Mouse (Mus musculus) neural tube, embryonic 13.5 days (tissue): ENCODE data around the gene Nkain2. TPM values are rescaled to one million over a fixed set of nuclear protein-coding genes. Genes with fewer than 3 reads are reported as not detected.
"Not testable (repeated sequence)": the region's sequence is repeated elsewhere in the genome, so short reads cannot be mapped to it uniquely, and the experiment has no call there.

Experiments
- ATAC-seq: fragments of 200-750 bp; cut with Nextera tagmentation; 2 replicates; pipeline ENCODE4 v1.8.0; 2017; ENCODE audit warnings: low read depth, mild to moderate bottlenecking, moderate TSS enrichment, moderate library complexity
- H3K27ac ChIP-seq: fragments of 300-500 bp; sonication (generic); replicated peaks from 2 replicates; pipeline ENCODE4 v1.5.1; 2015; ENCODE audit warnings: moderate library complexity, mild to moderate bottlenecking, inconsistent platforms
- H3K27me3 ChIP-seq: fragments of 300-500 bp; sonication (generic); 2 replicates; pipeline ENCODE4 v1.6.1; 2015; ENCODE audit warnings: mild to moderate bottlenecking, inconsistent platforms
- H3K36me3 ChIP-seq: fragments of 300-500 bp; sonication (generic); 2 replicates; pipeline ENCODE4 v1.6.1; 2015; ENCODE audit warnings: mild to moderate bottlenecking, inconsistent platforms
- H3K4me1 ChIP-seq: fragments of 300-500 bp; sonication (generic); replicated peaks from 2 replicates; pipeline ENCODE4 v1.6.1; 2015; ENCODE audit warnings: inconsistent platforms
- H3K4me2 ChIP-seq: fragments of 300-500 bp; sonication (generic); 2 replicates; pipeline ENCODE4 v1.6.1; 2015; ENCODE audit warnings: inconsistent platforms, mild to moderate bottlenecking, moderate library complexity
- H3K4me3 ChIP-seq: fragments of 300-500 bp; sonication (generic); 2 replicates; pipeline ENCODE4 v1.5.1; 2015; ENCODE audit warnings: mild to moderate bottlenecking, inconsistent platforms
- H3K9ac ChIP-seq: fragments of 300-500 bp; sonication (generic); 2 replicates; pipeline ENCODE4 v1.6.1; 2015; ENCODE audit warnings: moderate library complexity, mild to moderate bottlenecking, inconsistent platforms
- H3K9me3 ChIP-seq: fragments of 300-500 bp; sonication (generic); 2 replicates; pipeline ENCODE4 v1.6.1; 2016; ENCODE audit warnings: inconsistent platforms
- WGBS: fragments of 180-500 bp; shearing (Covaris S2); methylation state at CpG from one replicate; pipeline ENCODE4 v1.1.7; 2015; 5-methylcytosine and 5-hydroxymethylcytosine counted together
- polyA plus RNA-seq: library from polyadenylated mRNA; unstranded; fragments of >200 nt; fragmentation: Nextera tagmentation; extraction: Ambion mirVana; gene quantifications from 2 replicates; pipeline ENCODE4 v1.2.1, GENCODE M21; 2015

Nkain2 gene
- polyA plus RNA-seq, 1 experiment from 2014 or later, result 11.2 TPM

DNA sequence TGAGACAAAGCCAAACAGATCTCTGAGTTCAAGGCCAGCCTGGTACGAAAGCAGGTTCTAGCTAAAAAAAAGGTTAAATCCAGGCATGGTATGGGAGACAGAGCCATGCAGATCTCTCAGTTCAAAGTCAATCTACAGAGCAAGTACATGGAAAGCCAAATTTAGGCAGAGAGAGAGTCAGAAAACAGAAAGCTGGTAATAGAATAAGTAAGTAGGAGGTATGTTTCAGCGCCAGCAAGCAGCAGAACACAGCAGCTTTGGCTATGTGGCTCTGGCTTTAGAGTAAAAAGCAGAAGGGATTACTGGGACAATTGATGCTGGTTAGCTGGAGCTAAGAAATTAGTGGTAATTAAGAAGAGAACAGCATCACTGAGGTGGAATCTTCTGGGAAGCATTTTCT, 151.3 kb downstream of the Nkain2 start:
- H3K27me3 ChIP-seq, result no peaks in the 10 kb centered on the region
- H3K9me3 ChIP-seq, result no peaks in the 10 kb centered on the region
- H3K36me3 ChIP-seq, result no peaks in the 10 kb centered on the region
- no peak overlapping the region for H3K4me2 ChIP-seq
- ATAC-seq, result no peak
- H3K9ac ChIP-seq, result no peak overlapping the region
- no peak overlapping the region for H3K4me3 ChIP-seq
- 89% methylated on average over 2 of the region's 2 CpGs for WGBS
- no peak overlapping the region for H3K27ac ChIP-seq
- H3K4me1 ChIP-seq, result no peaks in the 10 kb centered on the region

DNA sequence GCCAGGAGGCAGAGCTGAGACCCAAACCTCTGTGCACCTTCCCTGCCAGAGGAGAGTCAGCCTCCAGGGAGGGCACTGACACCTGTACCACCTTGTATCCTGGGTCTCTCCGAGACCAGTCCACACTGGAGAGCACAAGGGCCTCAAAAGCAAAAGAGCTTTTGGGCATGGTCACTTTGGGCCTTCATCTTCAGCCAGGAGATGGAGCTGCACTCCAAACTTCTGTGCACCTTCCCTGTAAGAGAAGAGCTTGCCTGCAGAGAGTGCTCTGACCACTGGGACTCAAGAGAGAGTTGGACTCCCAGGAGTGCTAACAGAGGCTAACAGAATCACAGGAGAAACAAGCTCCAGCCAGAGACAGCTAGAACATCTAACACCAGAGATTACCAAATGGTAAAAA, 183.7 kb downstream of the Nkain2 start:
- not testable (repeated sequence) for H3K27me3 ChIP-seq, ATAC-seq, H3K27ac ChIP-seq, H3K4me3 ChIP-seq, H3K36me3 ChIP-seq, H3K4me1 ChIP-seq, H3K9me3 ChIP-seq, H3K9ac ChIP-seq, H3K4me2 ChIP-seq
- 83% methylated on average over 1 of the region's 1 CpGs for WGBS

DNA sequence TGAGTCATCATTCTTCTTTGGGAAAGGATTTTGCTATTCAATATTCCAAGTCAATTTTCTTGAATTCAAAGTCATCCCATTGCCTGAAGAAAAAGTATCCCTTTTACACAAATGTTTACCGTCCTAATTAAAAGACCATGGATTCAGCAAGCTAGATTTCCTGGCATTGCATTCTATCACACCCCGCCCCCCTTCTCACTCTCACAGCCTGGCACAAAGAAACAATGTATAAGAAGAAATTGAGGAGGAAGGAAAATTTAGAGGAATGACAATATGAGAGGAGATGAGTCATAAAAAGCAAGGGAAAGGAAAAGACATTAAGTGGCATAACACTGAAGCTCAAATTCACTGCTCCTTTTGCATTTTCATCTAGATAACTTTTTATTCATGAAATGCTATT, 193.6 kb downstream of the Nkain2 start:
- 86% methylated on average over 2 of the region's 2 CpGs for WGBS
- no peaks in the 10 kb centered on the region for H3K27me3 ChIP-seq

DNA sequence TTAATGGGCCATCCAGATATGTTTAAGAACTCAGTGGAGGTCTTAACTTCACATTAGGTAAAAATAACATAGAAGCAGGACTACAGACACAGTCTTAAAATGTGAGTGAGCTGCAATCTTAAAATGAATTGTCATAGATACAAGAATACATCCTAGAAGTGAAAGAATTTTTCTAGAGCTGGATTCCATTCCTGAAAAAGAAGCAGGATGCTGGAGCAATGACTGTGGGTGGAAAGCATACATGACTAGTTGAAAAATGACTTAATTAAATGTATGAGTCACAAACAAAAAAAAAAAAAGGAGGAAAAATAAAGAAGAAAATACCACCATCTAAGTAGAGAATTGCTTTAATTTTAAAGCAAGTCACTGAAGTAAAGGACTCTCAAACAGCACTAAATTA, 205.7 kb downstream of the Nkain2 start:
- Histone ChIP-seq H3K27ac (no peak overlapping the region), H3K4me3 (no peak overlapping the region), H3K9me3 (no peaks in the 10 kb centered on the region), H3K36me3 (no peaks in the 10 kb centered on the region), H3K27me3 (no peaks in the 10 kb centered on the region), H3K4me2 (no peak overlapping the region), H3K9ac (no peak overlapping the region), H3K4me1 (no peaks in the 10 kb centered on the region)
- ATAC-seq, result no peak

More for the DNA sequence above, 193.6 kb downstream of the Nkain2 start:
- Histone ChIP-seq H3K9ac (no peak overlapping the region), H3K27ac (no peak overlapping the region), H3K36me3 (no peaks in the 10 kb centered on the region), H3K4me1 (no peaks in the 10 kb centered on the region), H3K9me3 (no peaks in the 10 kb centered on the region), H3K4me3 (no peak overlapping the region), H3K4me2 (no peak overlapping the region)
- ATAC-seq, result no peak

DNA sequence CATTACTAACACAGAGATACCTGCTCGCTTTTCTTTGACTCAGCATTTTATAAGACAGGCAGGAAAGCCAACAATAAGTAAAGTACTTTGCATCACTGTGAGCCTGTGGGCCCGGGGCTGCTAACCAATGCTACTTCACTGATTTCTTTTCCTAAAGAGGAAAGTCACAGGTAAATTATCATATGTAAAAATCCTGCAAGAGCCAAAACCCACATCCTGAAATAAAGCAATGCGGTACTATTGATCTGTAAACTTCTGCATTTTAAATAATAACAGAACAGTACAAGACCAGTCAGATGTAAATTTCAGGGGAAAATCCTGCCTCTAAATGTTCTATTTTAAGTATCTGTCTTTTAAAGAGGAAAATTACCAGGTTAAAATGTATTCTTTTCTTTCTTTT, 250.0 kb downstream of the Nkain2 start:
- no peaks in the 10 kb centered on the region for H3K9me3 ChIP-seq
- no peak overlapping the region for H3K27ac ChIP-seq
- ATAC-seq, result no peak
- 62% methylated on average over 3 of the region's 3 CpGs for WGBS
- H3K9ac ChIP-seq, result no peak overlapping the region
- H3K4me1 ChIP-seq, result no peaks in the 10 kb centered on the region
- no peak overlapping the region for H3K4me3 ChIP-seq
- no peaks in the 10 kb centered on the region for H3K27me3 ChIP-seq
- H3K4me2 ChIP-seq, result no peak overlapping the region
- no peaks in the 10 kb centered on the region for H3K36me3 ChIP-seq

DNA sequence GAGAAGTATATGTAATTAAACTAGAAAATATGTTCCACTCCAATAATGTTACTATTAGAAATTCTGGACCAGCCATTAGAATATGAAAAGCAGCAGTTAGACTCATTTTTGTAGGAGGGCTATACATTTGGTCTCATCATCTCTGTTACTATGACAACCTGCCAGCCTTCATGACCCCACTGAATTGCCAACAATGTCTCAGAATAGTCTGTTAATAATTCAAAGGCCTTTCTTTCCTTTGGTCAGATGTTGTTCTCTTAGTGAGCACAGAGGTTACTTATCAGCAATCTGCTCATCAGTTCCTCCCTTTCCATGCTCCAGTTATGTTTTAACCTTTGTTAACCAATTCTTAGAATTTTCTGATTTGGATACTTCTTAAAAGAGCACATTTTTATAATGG, 251.1 kb downstream of the Nkain2 start:
- H3K27me3 ChIP-seq, result no peaks in the 10 kb centered on the region
- no peak overlapping the region for H3K4me3 ChIP-seq
- H3K4me1 ChIP-seq, result no peaks in the 10 kb centered on the region
- no peaks in the 10 kb centered on the region for H3K9me3 ChIP-seq
- no peak overlapping the region for H3K27ac ChIP-seq
- no peak overlapping the region for H3K4me2 ChIP-seq
- no peak overlapping the region for H3K9ac ChIP-seq
- H3K36me3 ChIP-seq, result no peaks in the 10 kb centered on the region
- no peak for ATAC-seq

DNA sequence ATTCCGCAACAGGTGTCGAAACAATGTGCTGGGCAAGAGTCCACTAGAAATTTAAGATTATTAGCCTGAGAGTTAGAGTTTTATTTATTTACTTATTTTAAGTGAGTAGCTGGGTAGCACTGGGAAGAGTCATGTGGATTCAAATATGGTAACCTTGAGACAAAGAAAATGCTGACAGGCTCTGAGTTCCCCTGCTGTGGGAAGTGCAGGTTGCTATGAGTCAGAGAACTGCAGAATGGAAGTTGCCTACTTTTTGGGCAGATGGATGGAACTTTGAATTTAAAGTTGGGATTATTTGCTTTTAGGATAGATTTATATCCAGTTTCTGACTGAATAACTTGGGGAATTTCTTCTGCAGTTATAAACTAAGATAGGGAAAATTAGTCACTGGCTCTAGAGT, 259.2 kb downstream of the Nkain2 start:
- no peak for ATAC-seq
- H3K4me2 ChIP-seq, result no peak overlapping the region
- 93% methylated on average over 2 of the region's 2 CpGs for WGBS

DNA sequence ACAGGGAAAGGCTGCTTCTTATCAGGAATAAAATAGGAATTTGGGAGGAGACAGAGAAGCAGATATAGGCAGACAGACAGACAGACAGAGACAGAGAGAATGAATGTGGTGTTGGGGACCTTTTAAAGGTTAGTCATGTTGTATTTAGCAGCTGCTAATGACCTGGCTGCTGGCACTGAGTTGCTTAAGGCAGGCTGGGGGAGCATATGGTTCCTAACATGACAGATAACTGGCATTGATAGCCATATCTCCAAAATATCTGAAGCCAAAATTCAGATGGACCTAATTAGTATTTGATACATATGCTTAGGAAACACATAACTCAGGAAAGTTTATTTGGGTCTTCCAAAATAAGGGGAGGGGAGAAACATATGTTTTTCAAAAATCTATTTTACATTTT, 285.8 kb downstream of the Nkain2 start:
- H3K36me3 ChIP-seq, result no peaks in the 10 kb centered on the region
- ATAC-seq, result no peak
- no peak overlapping the region for H3K4me3 ChIP-seq
- no peaks in the 10 kb centered on the region for H3K27me3 ChIP-seq
- no peak overlapping the region for H3K27ac ChIP-seq
- no peaks in the 10 kb centered on the region for H3K9me3 ChIP-seq
- H3K4me2 ChIP-seq, result no peak overlapping the region
- no peaks in the 10 kb centered on the region for H3K4me1 ChIP-seq
- no peak overlapping the region for H3K9ac ChIP-seq

More for the DNA sequence above, 259.2 kb downstream of the Nkain2 start:
- Histone ChIP-seq H3K36me3 (no peaks in the 10 kb centered on the region), H3K4me3 (no peak overlapping the region), H3K27me3 (no peaks in the 10 kb centered on the region), H3K27ac (no peak overlapping the region), H3K4me1 (no peaks in the 10 kb centered on the region), H3K9me3 (no peaks in the 10 kb centered on the region), H3K9ac (no peak overlapping the region)

DNA sequence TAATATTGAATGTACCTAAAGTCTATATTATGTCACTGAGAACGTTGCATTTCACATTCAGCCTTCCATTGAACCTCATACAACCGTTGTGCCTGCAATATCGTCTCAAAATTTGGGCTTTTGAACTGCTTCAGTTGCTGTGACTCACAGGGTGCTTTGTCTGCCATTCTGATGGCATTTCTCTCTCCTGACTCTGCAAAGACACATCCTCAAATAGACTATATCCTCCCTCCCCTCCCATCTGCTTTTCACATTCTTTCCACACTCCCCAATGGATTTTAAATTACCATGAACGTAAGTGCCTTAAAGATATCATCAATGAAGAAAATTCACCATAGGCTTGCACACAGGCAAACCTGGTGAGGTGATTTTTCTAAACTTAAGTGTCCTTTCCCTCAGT, 287.5 kb downstream of the Nkain2 start:
- no peak for ATAC-seq
- no peak overlapping the region for H3K4me3 ChIP-seq
- no peak overlapping the region for H3K4me2 ChIP-seq
- 69% methylated on average over 4 of the region's 4 CpGs for WGBS
- no peak overlapping the region for H3K27ac ChIP-seq
- H3K9me3 ChIP-seq, result no peaks in the 10 kb centered on the region
- no peak overlapping the region for H3K9ac ChIP-seq
- H3K27me3 ChIP-seq, result no peaks in the 10 kb centered on the region
- no peaks in the 10 kb centered on the region for H3K36me3 ChIP-seq
- H3K4me1 ChIP-seq, result no peaks in the 10 kb centered on the region

DNA sequence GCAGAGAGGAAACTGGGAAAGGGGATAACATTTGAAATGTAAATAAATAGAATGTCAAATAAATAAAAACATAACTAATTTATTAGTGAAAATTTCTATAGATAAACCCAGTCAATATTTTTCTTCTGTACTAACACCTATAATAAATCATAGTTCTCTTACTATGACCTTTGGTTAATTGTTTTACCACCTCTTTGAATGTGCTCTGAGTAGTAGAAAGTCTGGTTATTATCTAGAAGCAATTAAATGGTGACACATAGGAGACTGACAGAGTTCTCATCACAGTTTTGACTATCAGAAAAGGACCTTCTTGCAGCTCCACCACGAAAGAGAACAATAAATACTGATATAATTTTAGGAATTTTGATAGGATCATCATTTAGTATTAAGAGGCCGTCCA, 295.3 kb downstream of the Nkain2 start:
- no peak for ATAC-seq
- no peak overlapping the region for H3K4me3 ChIP-seq
- H3K9ac ChIP-seq, result no peak overlapping the region
- no peaks in the 10 kb centered on the region for H3K9me3 ChIP-seq
- H3K27me3 ChIP-seq, result no peaks in the 10 kb centered on the region
- H3K27ac ChIP-seq, result no peak overlapping the region
- no peaks in the 10 kb centered on the region for H3K36me3 ChIP-seq
- no peaks in the 10 kb centered on the region for H3K4me1 ChIP-seq
- 78% methylated on average over 2 of the region's 2 CpGs for WGBS
- no peak overlapping the region for H3K4me2 ChIP-seq

DNA sequence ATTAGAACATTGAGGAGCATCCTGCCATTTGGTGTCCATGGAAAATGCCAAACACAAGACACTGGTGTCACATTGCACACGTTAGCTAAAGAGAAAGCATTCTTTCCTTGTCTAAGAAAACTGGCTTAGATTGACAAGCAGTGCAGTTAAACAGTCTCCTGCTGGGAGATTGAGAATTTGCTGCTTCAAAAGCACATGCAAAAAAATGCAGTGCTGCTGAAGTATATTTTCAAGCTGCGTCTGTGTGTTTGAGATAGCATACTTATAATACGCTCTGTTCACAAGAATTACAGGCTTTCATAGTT, 313.0 kb downstream of the Nkain2 start:
- H3K36me3 ChIP-seq, result no peaks in the 10 kb centered on the region
- no peaks in the 10 kb centered on the region for H3K27me3 ChIP-seq
- no peak overlapping the region for H3K9ac ChIP-seq
- H3K4me2 ChIP-seq, result no peak overlapping the region
- no peaks in the 10 kb centered on the region for H3K9me3 ChIP-seq
- H3K4me1 ChIP-seq, result peaks cover 3% of the 10 kb centered on the region; the same call in 1 of the 2 replicates
- no peak overlapping the region for H3K27ac ChIP-seq
- 47% methylated on average over 3 of the region's 3 CpGs for WGBS
- H3K4me3 ChIP-seq, result no peak overlapping the region
- ATAC-seq, result no peak

DNA sequence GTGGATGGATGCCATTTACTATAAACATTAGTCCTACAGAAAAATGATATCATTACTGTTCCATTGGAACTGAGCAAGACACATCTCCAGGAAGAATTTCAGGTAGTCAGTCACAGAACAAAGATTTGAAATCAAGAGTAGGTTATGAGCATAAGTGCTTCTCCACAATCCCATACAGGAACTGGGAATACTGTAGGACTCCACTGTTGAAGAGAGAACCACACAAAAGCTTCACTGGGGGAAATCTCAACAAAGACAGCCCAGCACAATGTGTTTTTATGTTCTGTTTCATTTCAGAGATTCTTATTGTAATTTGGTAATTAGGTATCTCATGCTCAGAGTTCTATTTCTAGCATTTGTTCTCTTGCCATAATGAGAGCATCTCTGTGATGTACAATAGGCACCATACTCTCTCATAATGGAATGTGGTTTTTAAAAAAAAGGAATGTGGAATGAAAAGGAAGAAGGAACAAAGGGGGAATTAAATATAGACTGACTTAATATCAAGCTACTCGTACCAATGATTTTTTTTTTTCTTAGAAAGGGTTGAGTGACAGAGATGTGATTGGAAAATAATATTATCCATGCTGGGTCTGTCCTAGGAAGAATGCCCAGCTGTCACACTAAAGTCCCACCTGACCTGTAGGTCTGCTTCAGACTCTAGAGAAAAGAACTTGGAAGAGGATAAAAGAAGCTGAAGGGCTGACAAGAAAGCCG, 313.5 kb downstream of the Nkain2 start:
- Histone ChIP-seq H3K36me3 (no peaks in the 10 kb centered on the region), H3K4me3 (no peak overlapping the region), H3K27me3 (no peaks in the 10 kb centered on the region), H3K9ac (no peak overlapping the region), H3K9me3 (no peaks in the 10 kb centered on the region), H3K4me2 (no peak overlapping the region), H3K27ac (no peak overlapping the region), H3K4me1 (peaks cover 3% of the 10 kb centered on the region; the same call in 1 of the 2 replicates)
- WGBS, result 46% methylated on average over 2 of the region's 2 CpGs
- ATAC-seq, result no peak

DNA sequence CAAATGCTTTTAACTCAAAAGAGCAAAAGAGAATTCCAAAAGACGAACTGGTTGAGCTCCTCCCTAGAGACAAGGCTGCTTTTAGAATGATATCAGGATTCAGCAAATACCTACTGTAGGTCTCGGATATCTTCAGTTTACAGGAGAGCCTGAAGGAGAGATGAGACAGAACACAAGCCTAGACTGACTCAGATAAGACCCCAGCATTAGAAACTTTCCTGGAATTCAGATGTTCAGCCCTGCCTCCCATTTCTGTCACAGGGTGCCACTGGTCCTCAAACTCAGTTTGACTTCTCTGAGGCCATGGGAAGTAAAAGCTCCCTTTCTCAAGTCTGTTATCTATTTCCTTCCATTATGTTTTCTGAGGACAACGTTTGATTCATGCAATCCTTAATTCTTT, 332.6 kb downstream of the Nkain2 start:
- WGBS, result 69% methylated on average over 3 of the region's 3 CpGs
- no peak overlapping the region for H3K4me2 ChIP-seq
- H3K9ac ChIP-seq, result no peak overlapping the region
- H3K9me3 ChIP-seq, result no peaks in the 10 kb centered on the region
- no peaks in the 10 kb centered on the region for H3K27me3 ChIP-seq
- no peaks in the 10 kb centered on the region for H3K4me1 ChIP-seq
- ATAC-seq, result no peak
- H3K36me3 ChIP-seq, result no peaks in the 10 kb centered on the region
- no peak overlapping the region for H3K27ac ChIP-seq
- H3K4me3 ChIP-seq, result no peak overlapping the region
